Mouse (Mus musculus) neural tube, embryonic 11.5 days (tissue): ENCODE measurements around the gene L3mbtl4. TPM values are rescaled to one million over a fixed set of nuclear protein-coding genes. Genes with fewer than 3 reads are reported as not detected.
"Not testable (repeated sequence)": the region's sequence is repeated elsewhere in the genome, so short reads cannot be mapped to it uniquely, and the experiment has no call there.

ENCODE experiments used
- ATAC-seq: fragments of 200-750 bp; cut with Nextera tagmentation; 2 replicates; pipeline ENCODE4 v1.8.0; 2017; ENCODE audit warnings: moderate number of reproducible peaks, mild to moderate bottlenecking, moderate TSS enrichment, moderate library complexity; ENCODE audit not compliant: insufficient read depth, low FRiP score, low TSS enrichment
- DNase-seq: peaks from one replicate; pipeline ENCODE4 v3.0.0-alpha.2; 2015; ENCODE audit warnings: low spot score
- H3K27ac ChIP-seq: fragments of 300-500 bp; sonication (generic); 2 replicates; pipeline ENCODE4 v1.5.1; 2014; ENCODE audit warnings: low read depth, mild to moderate bottlenecking, low read length
- H3K27me3 ChIP-seq: fragments of 300-500 bp; sonication (generic); 2 replicates; pipeline ENCODE4 v1.6.1; 2014; ENCODE audit warnings: mild to moderate bottlenecking, low read length, mixed read lengths; ENCODE audit not compliant: control insufficient read depth, insufficient read depth
- H3K36me3 ChIP-seq: fragments of 300-500 bp; sonication (generic); 2 replicates; pipeline ENCODE4 v1.6.1; 2014; ENCODE audit warnings: mild to moderate bottlenecking, low read length, moderate library complexity, mixed read lengths; ENCODE audit not compliant: control insufficient read depth, insufficient read depth
- H3K4me1 ChIP-seq: fragments of 300-500 bp; sonication (generic); 2 replicates; pipeline ENCODE4 v1.6.1; 2014; ENCODE audit warnings: low read length, mixed read lengths; ENCODE audit not compliant: control insufficient read depth, insufficient read depth
- H3K4me2 ChIP-seq: fragments of 300-500 bp; sonication (generic); 2 replicates; pipeline ENCODE4 v1.6.1; 2014; ENCODE audit warnings: low read depth, mild to moderate bottlenecking, moderate library complexity
- H3K4me3 ChIP-seq: fragments of 300-500 bp; sonication (generic); 2 replicates; pipeline ENCODE4 v1.5.1; 2014; ENCODE audit warnings: low read depth, low read length
- H3K9ac ChIP-seq: fragments of 300-500 bp; sonication (generic); 2 replicates; pipeline ENCODE4 v1.6.1; 2014; ENCODE audit warnings: mild to moderate bottlenecking, low read length
- H3K9me3 ChIP-seq: fragments of 300-500 bp; sonication (generic); 2 replicates; pipeline ENCODE4 v1.6.1; 2016; ENCODE audit warnings: low read length; ENCODE audit not compliant: control insufficient read depth
- WGBS: fragments of 180-500 bp; shearing (Covaris S2); extraction: QIAGEN DNeasy Blood & Tissue Kit; methylation state at CpG from one replicate; pipeline ENCODE4 v1.1.7; 2014; 5-methylcytosine and 5-hydroxymethylcytosine counted together
- polyA plus RNA-seq: library from polyadenylated mRNA; unstranded; fragments of >200 nt; fragmentation: Nextera tagmentation; extraction: Ambion mirVana; gene quantifications from 2 replicates; pipeline ENCODE4 v1.2.1, GENCODE M21; 2014

Gene L3mbtl4
- polyA plus RNA-seq, 1 experiment from 2014 or later = 0.25 TPM

- Histone ChIP-seq H3K4me2 (no peak overlapping the region), H3K4me1 (no peaks in the 10 kb centered on the region), H3K4me3 (no peak overlapping the region), H3K9ac (no peak overlapping the region), H3K36me3 (no peaks in the 10 kb centered on the region), H3K9me3 (no peaks in the 10 kb centered on the region), H3K27me3 (no peaks in the 10 kb centered on the region), H3K27ac (no peak overlapping the region)
- DNase-seq = no peak
- WGBS = 87% methylated on average over 1 of the region's 1 CpGs
- ATAC-seq = no peak
Observed at GRCm38 (mm10) chr17:68450921-68451320, 177.3 kb downstream of the L3mbtl4 start.

- no peak overlapping the region for H3K27ac ChIP-seq
- no peaks in the 10 kb centered on the region for H3K9me3 ChIP-seq
- 87% methylated on average over 5 of the region's 5 CpGs for WGBS
- H3K27me3 ChIP-seq = no peaks in the 10 kb centered on the region
- H3K36me3 ChIP-seq = no peaks in the 10 kb centered on the region
- ATAC-seq (no peak), DNase-seq (no peak)
- H3K4me3 ChIP-seq = no peak overlapping the region
- no peaks in the 10 kb centered on the region for H3K4me1 ChIP-seq
- no peak overlapping the region for H3K4me2 ChIP-seq
- H3K9ac ChIP-seq = no peak overlapping the region
Observed at GRCm38 (mm10) chr17:68461471-68461870, 187.9 kb downstream of the L3mbtl4 start.

GRCm38 (mm10) chr17:68467311-68467710, 193.7 kb downstream of the L3mbtl4 start:
- Histone ChIP-seq H3K9ac (no peak overlapping the region), H3K4me3 (no peak overlapping the region), H3K27ac (no peak overlapping the region), H3K36me3 (no peaks in the 10 kb centered on the region), H3K4me1 (no peaks in the 10 kb centered on the region), H3K4me2 (no peak overlapping the region), H3K9me3 (no peaks in the 10 kb centered on the region), H3K27me3 (no peaks in the 10 kb centered on the region)
- no peak for DNase-seq
- WGBS = 53% methylated on average over 1 of the region's 1 CpGs
- no peak for ATAC-seq

GRCm38 (mm10) chr17:68490065-68490691, 216.6 kb downstream of the L3mbtl4 start:
- Histone ChIP-seq H3K9me3 (no peaks in the 10 kb centered on the region), H3K4me2 (no peak overlapping the region), H3K4me1 (no peaks in the 10 kb centered on the region), H3K9ac (no peak overlapping the region), H3K36me3 (no peaks in the 10 kb centered on the region), H3K4me3 (no peak overlapping the region), H3K27ac (no peak overlapping the region), H3K27me3 (no peaks in the 10 kb centered on the region)
- no peak for DNase-seq
- ATAC-seq = 0 out of 2 replicates have a peak, but pooled peaks have one; percentile 23
- 77% methylated on average over 4 of the region's 4 CpGs for WGBS

- DNase-seq (no peak), ATAC-seq (no peak)
- Histone ChIP-seq H3K9me3 (no peaks in the 10 kb centered on the region), H3K4me3 (no peak overlapping the region), H3K4me2 (no peak overlapping the region), H3K27me3 (no peaks in the 10 kb centered on the region), H3K9ac (no peak overlapping the region), H3K27ac (no peak overlapping the region), H3K36me3 (no peaks in the 10 kb centered on the region), H3K4me1 (no peaks in the 10 kb centered on the region)
- 85% methylated on average over 3 of the region's 3 CpGs for WGBS
Observed at GRCm38 (mm10) chr17:68492231-68492630, 218.6 kb downstream of the L3mbtl4 start.

- not testable (repeated sequence) for DNase-seq, H3K36me3 ChIP-seq, H3K4me1 ChIP-seq, H3K4me3 ChIP-seq, H3K9me3 ChIP-seq, ATAC-seq, H3K27me3 ChIP-seq, H3K4me2 ChIP-seq, H3K27ac ChIP-seq, H3K9ac ChIP-seq
- WGBS = 81% methylated on average over 2 of the region's 4 CpGs
Observed at GRCm38 (mm10) chr17:68502998-68503397, 229.4 kb downstream of the L3mbtl4 start.

GRCm38 (mm10) chr17:68559698-68560097, 286.1 kb downstream of the L3mbtl4 start:
- DNase-seq (no peak), ATAC-seq (no peak)

GRCm38 (mm10) chr17:68560264-68560663, 286.7 kb downstream of the L3mbtl4 start:
- no peaks in the 10 kb centered on the region for H3K4me1 ChIP-seq
- H3K9ac ChIP-seq = no peak overlapping the region
- no peaks in the 10 kb centered on the region for H3K27me3 ChIP-seq
- ATAC-seq = no peak
- no peaks in the 10 kb centered on the region for H3K9me3 ChIP-seq
- 46% methylated on average over 1 of the region's 1 CpGs for WGBS
- H3K36me3 ChIP-seq = no peaks in the 10 kb centered on the region
- no peak overlapping the region for H3K27ac ChIP-seq
- no peak for DNase-seq
- H3K4me2 ChIP-seq = no peak overlapping the region
- H3K4me3 ChIP-seq = no peak overlapping the region

More at GRCm38 (mm10) chr17:68559698-68560097, 286.1 kb downstream of the L3mbtl4 start:
- no peak overlapping the region for H3K27ac ChIP-seq
- H3K9ac ChIP-seq = no peak overlapping the region
- 82% methylated on average over 9 of the region's 9 CpGs for WGBS
- H3K36me3 ChIP-seq = no peaks in the 10 kb centered on the region
- no peaks in the 10 kb centered on the region for H3K27me3 ChIP-seq
- H3K4me1 ChIP-seq = no peaks in the 10 kb centered on the region
- no peak overlapping the region for H3K4me3 ChIP-seq
- no peaks in the 10 kb centered on the region for H3K9me3 ChIP-seq
- H3K4me2 ChIP-seq = no peak overlapping the region

- Histone ChIP-seq H3K4me1 (no peaks in the 10 kb centered on the region), H3K9ac (no peak overlapping the region), H3K36me3 (no peaks in the 10 kb centered on the region), H3K27ac (no peak overlapping the region), H3K4me2 (no peak overlapping the region), H3K4me3 (no peak overlapping the region), H3K27me3 (no peaks in the 10 kb centered on the region), H3K9me3 (no peaks in the 10 kb centered on the region)
- DNase-seq = no peak
- no peak for ATAC-seq
- WGBS = 91% methylated on average over 6 of the region's 6 CpGs
Observed at GRCm38 (mm10) chr17:68571806-68572205, 298.2 kb downstream of the L3mbtl4 start.
